Mouse (Mus musculus): Measurements from ENCODE around the gene Sinhcaf. TPM values are rescaled to one million over a fixed set of nuclear protein-coding genes. Genes with fewer than 3 reads are reported as not detected.

Sinhcaf gene
- polyA plus RNA-seq, 1 experiment from 2014 or later, result 104 TPM

GRCm38 (mm10) chr6:148902728-148903127 is 43.5 kb downstream of the Sinhcaf start:
- no peak for ATAC-seq (ENCODE audit: low FRiP score)
- H3K4me2 ChIP-seq, result no peak overlapping the region
- no peak overlapping the region for H3K9ac ChIP-seq
- H3K4me1 ChIP-seq (replicated peaks), result no peaks in the 10 kb centered on the region
- no peaks in the 10 kb centered on the region for H3K9me3 ChIP-seq
- H3K36me3 ChIP-seq, result no peaks in the 10 kb centered on the region
- 70% methylated on average over 3 of the region's 3 CpGs for WGBS
- no peak overlapping the region for H3K4me3 ChIP-seq
- no peaks in the 10 kb centered on the region for H3K27me3 ChIP-seq
- H3K27ac ChIP-seq, result no peak overlapping the region

- no peaks in the 10 kb centered on the region for H3K36me3 ChIP-seq
- peak; percentile 60 for ATAC-seq (ENCODE audit: low FRiP score)
- 52% methylated on average over 6 of the region's 6 CpGs for WGBS
- H3K9me3 ChIP-seq, result no peaks in the 10 kb centered on the region
- H3K9ac ChIP-seq, result peak overlapping the region; percentile 82
- peak overlapping the region; percentile 95 for H3K27ac ChIP-seq
- peak overlapping the region; percentile 66 for H3K4me3 ChIP-seq
- peaks cover 12% of the 10 kb centered on the region for H3K4me1 ChIP-seq (replicated peaks)
- no peaks in the 10 kb centered on the region for H3K27me3 ChIP-seq
- peak overlapping the region; percentile 84 for H3K4me2 ChIP-seq
These were observed 49.8 kb downstream of the Sinhcaf start for GRCm38 (mm10) chr6:148896507-148896851.

- H3K4me3 ChIP-seq, result peak within 1 kb of the TSS; percentile 66
- H3K9ac ChIP-seq, result peak within 1 kb of the TSS; percentile 82
- H3K27me3 ChIP-seq, result no peaks in the 10 kb centered on the region
- WGBS, result under 1% methylated on average over 65 of the region's 65 CpGs
- peak within 1 kb of the TSS; percentile 84 for H3K4me2 ChIP-seq
- H3K9me3 ChIP-seq, result no peaks in the 10 kb centered on the region
- peak within 1 kb of the TSS; percentile 95 for H3K27ac ChIP-seq
- ATAC-seq (ENCODE audit: low FRiP score), result peak; percentile 99
- H3K4me1 ChIP-seq (replicated peaks), result peaks cover 12% of the 10 kb centered on the region
- no peaks in the 10 kb centered on the region for H3K36me3 ChIP-seq
These were observed 50.3 kb downstream of the Sinhcaf start, which contains the start of gene Caprin2 for GRCm38 (mm10) chr6:148895773-148896506. Caprin2 (minus strand) TSS chr6:148896237.

GRCm38 (mm10) chr6:148894888-148895772 is 51.1 kb downstream of the Sinhcaf start:
- H3K27ac ChIP-seq, result peak overlapping the region; percentile 95
- no peak for ATAC-seq (ENCODE audit: low FRiP score)
- no peaks in the 10 kb centered on the region for H3K27me3 ChIP-seq
- WGBS, result 18% methylated on average over 18 of the region's 18 CpGs
- no peaks in the 10 kb centered on the region for H3K36me3 ChIP-seq
- H3K9ac ChIP-seq, result peak overlapping the region; percentile 82
- peak overlapping the region; percentile 84 for H3K4me2 ChIP-seq
- H3K9me3 ChIP-seq, result no peaks in the 10 kb centered on the region
- H3K4me1 ChIP-seq (replicated peaks), result peaks cover 12% of the 10 kb centered on the region
- H3K4me3 ChIP-seq, result peak overlapping the region; percentile 66

- H3K27me3 ChIP-seq, result no peaks in the 10 kb centered on the region
- H3K27ac ChIP-seq, result no peak overlapping the region
- no peaks in the 10 kb centered on the region for H3K9me3 ChIP-seq
- no peaks in the 10 kb centered on the region for H3K4me1 ChIP-seq (replicated peaks)
- no peak overlapping the region for H3K4me3 ChIP-seq
- ATAC-seq (ENCODE audit: low FRiP score), result no peak
- H3K36me3 ChIP-seq, result peaks cover 8% of the 10 kb centered on the region
- H3K4me2 ChIP-seq, result no peak overlapping the region
- no peak overlapping the region for H3K9ac ChIP-seq
- 96% methylated on average over 1 of the region's 1 CpGs for WGBS
These were observed 72.4 kb downstream of the Sinhcaf start for GRCm38 (mm10) chr6:148873911-148874310.

Other genes with a start within 250 kb of the Sinhcaf start
- 17.8 and 19.7 TPM in 2 replicates for gene Ipo8, start 115.0 kb downstream of the Sinhcaf start, polyA plus RNA-seq (2015; fragmentation: Nextera tagmentation; extraction: Ambion mirVana)
- gene Caprin2, start 50.2 kb downstream of the Sinhcaf start, polyA plus RNA-seq (2015; fragmentation: Nextera tagmentation; extraction: Ambion mirVana), result 13.0 and 13.2 TPM in 2 replicates
- gene Dennd5b, start 155.2 kb upstream of the Sinhcaf start, polyA plus RNA-seq (2015; fragmentation: Nextera tagmentation; extraction: Ambion mirVana), result 16.3 and 16.8 TPM in 2 replicates
- not detected in 2 replicates for gene Gm10203, start 183.7 kb upstream of the Sinhcaf start, polyA plus RNA-seq (2015; fragmentation: Nextera tagmentation; extraction: Ambion mirVana)
- gene Etfbkmt, start 193.4 kb upstream of the Sinhcaf start, polyA plus RNA-seq (2015; fragmentation: Nextera tagmentation; extraction: Ambion mirVana), result 7.1 and 7.4 TPM in 2 replicates
- 110 and 122 TPM in 2 replicates for gene Amn1, start 242.2 kb upstream of the Sinhcaf start, polyA plus RNA-seq (2015; fragmentation: Nextera tagmentation; extraction: Ambion mirVana)